Mouse (Mus musculus): ENCODE data around the gene Rpl29. TPM values are rescaled to one million over a fixed set of nuclear protein-coding genes. Genes with fewer than 3 reads are reported as not detected.
A peak's percentile ranks its signal among the peaks of the same experiment; 100 is the strongest.

Rpl29 gene
- total RNA-seq, 2 experiments from 2014 or later: 339 to 377 TPM

GRCm38 (mm10) chr9:106416826-106417225, 12.4 kb upstream of the Rpl29 start:
- no peak for DNase-seq (ENCODE audit: low spot score in 2 of 2)

- DNase-seq (ENCODE audit: low spot score in 2 of 2): peak; percentile 60 to 72
Observed at GRCm38 (mm10) chr9:106417841-106418625, 11.2 kb upstream of the Rpl29 start.

GRCm38 (mm10) chr9:106420608-106421007, 8.6 kb upstream of the Rpl29 start:
- DNase-seq (ENCODE audit: low spot score in 2 of 2): no peak

- DNase-seq (ENCODE audit: low spot score in 2 of 2): no peak
Observed at GRCm38 (mm10) chr9:106421033-106421864, 8.0 kb upstream of the Rpl29 start.

- peak; percentile 76 to 85 for DNase-seq (ENCODE audit: low spot score in 2 of 2)
Observed at GRCm38 (mm10) chr9:106421865-106422160, 7.4 kb upstream of the Rpl29 start.

- DNase-seq (ENCODE audit: low spot score in 2 of 2): no peak
Observed at GRCm38 (mm10) chr9:106428719-106429220, 484 bp upstream of the Rpl29 start.

GRCm38 (mm10) chr9:106430015-106430264, 686 bp downstream of the Rpl29 start:
- DNase-seq (ENCODE audit: low spot score in 2 of 2): no peak

- DNase-seq (ENCODE audit: low spot score in 2 of 2): no peak
Observed at GRCm38 (mm10) chr9:106433389-106433788, 4.1 kb downstream of the Rpl29 start.

GRCm38 (mm10) chr9:106436566-106436965, 7.3 kb downstream of the Rpl29 start:
- no peak for DNase-seq (ENCODE audit: low spot score in 2 of 2)

GRCm38 (mm10) chr9:106442680-106443079, 13.4 kb downstream of the Rpl29 start:
- no peak for DNase-seq (ENCODE audit: low spot score in 2 of 2)

GRCm38 (mm10) chr9:106444836-106445235, 15.6 kb downstream of the Rpl29 start:
- DNase-seq (ENCODE audit: low spot score in 2 of 2): no peak

- DNase-seq (ENCODE audit: low spot score in 2 of 2): peak; percentile 92 to 93
Observed at GRCm38 (mm10) chr9:106447348-106447747, 18.1 kb downstream of the Rpl29 start, which contains the start of the genes Abhd14b and Abhd14a. Abhd14b (plus strand) TSS chr9:106447459. Abhd14a (minus strand) TSS chr9:106447678.

GRCm38 (mm10) chr9:106447951-106448350, 18.7 kb downstream of the Rpl29 start:
- no peak for DNase-seq (ENCODE audit: low spot score in 2 of 2)

GRCm38 (mm10) chr9:106448498-106449031, 19.3 kb downstream of the Rpl29 start:
- peak; percentile 64 to 72 for DNase-seq (ENCODE audit: low spot score in 2 of 2)

- DNase-seq (ENCODE audit: low spot score in 2 of 2): no peak
Observed at GRCm38 (mm10) chr9:106449947-106450346, 20.7 kb downstream of the Rpl29 start.

- peak in 1 of 2 experiments; percentile 45 for DNase-seq (ENCODE audit: low spot score in 2 of 2)
Observed at GRCm38 (mm10) chr9:106450661-106451060, 21.4 kb downstream of the Rpl29 start.

- DNase-seq (ENCODE audit: low spot score in 2 of 2): no peak
Observed at GRCm38 (mm10) chr9:106451298-106451697, 22.0 kb downstream of the Rpl29 start.

- no peak for DNase-seq (ENCODE audit: low spot score in 2 of 2)
Observed at GRCm38 (mm10) chr9:106451899-106452298, 22.6 kb downstream of the Rpl29 start.

GRCm38 (mm10) chr9:106452351-106452750, 23.1 kb downstream of the Rpl29 start:
- no peak for DNase-seq (ENCODE audit: low spot score in 2 of 2)

GRCm38 (mm10) chr9:106452821-106453220, 23.6 kb downstream of the Rpl29 start:
- no peak for DNase-seq (ENCODE audit: low spot score in 2 of 2)

GRCm38 (mm10) chr9:106453271-106454070, 24.2 kb downstream of the Rpl29 start, which contains the start of gene Pcbp4:
Pcbp4 (plus strand) TSS chr9:106453291.
- DNase-seq (ENCODE audit: low spot score in 2 of 2): peak; percentile 47 to 57

Measured in adrenal gland, adult 18-20 months (tissue).